Mouse (Mus musculus): Measurements from ENCODE around the gene Asb15.

The Asb15 gene

GRCm38 (mm10) chr6:24528064-24528243, at the start of gene Asb15:
TSS of gene Asb15 (plus strand) at chr6:24528144.
- DNase-seq: no peak

- no peak for DNase-seq
Measured at GRCm38 (mm10) chr6:24486530-24486929, 41.4 kb upstream of the Asb15 start.

- DNase-seq: no peak
Measured at GRCm38 (mm10) chr6:24490341-24490740, 37.6 kb upstream of the Asb15 start.

- no peak for DNase-seq
Measured at GRCm38 (mm10) chr6:24504141-24504540, 23.8 kb upstream of the Asb15 start.

- peak; percentile 57 for DNase-seq
Measured at GRCm38 (mm10) chr6:24514552-24515284, 13.2 kb upstream of the Asb15 start, which contains the start of gene Iqub. TSS of gene Iqub (minus strand) at chr6:24515067.

GRCm38 (mm10) chr6:24516197-24516596, 11.7 kb upstream of the Asb15 start:
- no peak for DNase-seq

GRCm38 (mm10) chr6:24525705-24526104, 2.2 kb upstream of the Asb15 start:
- DNase-seq: no peak

GRCm38 (mm10) chr6:24527155-24528063, 535 bp upstream of the Asb15 start, which contains the start of gene Ndufa5:
TSS of gene Ndufa5 (minus strand) at chr6:24528013.
- DNase-seq: peak; percentile 94

- peak; percentile 44 for DNase-seq
Measured at GRCm38 (mm10) chr6:24530166-24530565, 2.2 kb downstream of the Asb15 start.

GRCm38 (mm10) chr6:24530711-24531420, 2.9 kb downstream of the Asb15 start:
- no peak for DNase-seq

GRCm38 (mm10) chr6:24532804-24533203, 4.9 kb downstream of the Asb15 start:
- no peak for DNase-seq

GRCm38 (mm10) chr6:24538435-24538834, 10.5 kb downstream of the Asb15 start:
- no peak for DNase-seq

- DNase-seq: no peak
Measured at GRCm38 (mm10) chr6:24540106-24540505, 12.2 kb downstream of the Asb15 start.

GRCm38 (mm10) chr6:24542393-24542792, 14.4 kb downstream of the Asb15 start:
- no peak for DNase-seq

- no peak for DNase-seq
Measured at GRCm38 (mm10) chr6:24543119-24543591, 15.2 kb downstream of the Asb15 start.

- DNase-seq: no peak
Measured at GRCm38 (mm10) chr6:24546716-24547420, 18.9 kb downstream of the Asb15 start.

GRCm38 (mm10) chr6:24549801-24550200, 21.9 kb downstream of the Asb15 start:
- no peak for DNase-seq

GRCm38 (mm10) chr6:24552046-24552445, 24.1 kb downstream of the Asb15 start:
- no peak for DNase-seq

- DNase-seq: no peak
Measured at GRCm38 (mm10) chr6:24554427-24555086, 26.6 kb downstream of the Asb15 start.

- no peak for DNase-seq
Measured at GRCm38 (mm10) chr6:24555488-24555887, 27.5 kb downstream of the Asb15 start.

- no peak for DNase-seq
Measured at GRCm38 (mm10) chr6:24564081-24564480, 36.1 kb downstream of the Asb15 start.

GRCm38 (mm10) chr6:24564886-24565285, 36.9 kb downstream of the Asb15 start:
- DNase-seq: no peak
